Mouse (Mus musculus) heart, postnatal 0 days (tissue): ENCODE results near the gene Hoxc9. TPM values are rescaled to one million over a fixed set of nuclear protein-coding genes. Genes with fewer than 3 reads are reported as not detected.
A peak's percentile ranks its signal among the peaks of the same experiment; 100 is the strongest.

ENCODE experiments used
- ATAC-seq: fragments of 200-750 bp; cut with Nextera tagmentation; 2 replicates; pipeline ENCODE4 v1.8.0; 2017; ENCODE audit warnings: low read depth, moderate number of reproducible peaks, moderate library complexity; ENCODE audit not compliant: insufficient read depth
- DNase-seq: peaks from one replicate; pipeline ENCODE4 v3.0.0-alpha.2; 2016; ENCODE audit warnings: low spot score
- H3K27ac ChIP-seq: fragments of 300-500 bp; sonication (generic); 2 replicates; pipeline ENCODE4 v1.5.1; 2014; ENCODE audit warnings: low read depth, mild to moderate bottlenecking
- H3K27me3 ChIP-seq: fragments of 300-500 bp; sonication (generic); 2 replicates; pipeline ENCODE4 v1.6.1; 2014; ENCODE audit warnings: low read length, mixed read lengths; ENCODE audit not compliant: control insufficient read depth, insufficient read depth
- H3K36me3 ChIP-seq: fragments of 300-500 bp; sonication (generic); replicated peaks from 2 replicates; pipeline ENCODE4 v1.6.1; 2014; ENCODE audit warnings: low read length, mixed read lengths; ENCODE audit not compliant: control insufficient read depth, insufficient read depth
- H3K4me1 ChIP-seq: fragments of 300-500 bp; sonication (generic); 2 replicates; pipeline ENCODE4 v1.6.1; 2014; ENCODE audit warnings: antibody characterized with exemption; ENCODE audit not compliant: control insufficient read depth, insufficient read depth
- H3K4me2 ChIP-seq: fragments of 300-500 bp; sonication (generic); 2 replicates; pipeline ENCODE4 v1.6.1; 2014; ENCODE audit warnings: low read depth, mild to moderate bottlenecking, low read length, moderate library complexity
- H3K4me3 ChIP-seq: fragments of 300-500 bp; sonication (generic); 2 replicates; pipeline ENCODE4 v1.5.1; 2014; ENCODE audit warnings: low read depth, low read length
- H3K9ac ChIP-seq: fragments of 300-500 bp; sonication (generic); replicated peaks from 2 replicates; pipeline ENCODE4 v1.6.1; 2014; ENCODE audit warnings: low read depth, low read length, mixed read lengths
- H3K9me3 ChIP-seq: fragments of 300-500 bp; sonication (generic); replicated peaks from 2 replicates; pipeline ENCODE4 v1.6.1; 2016; ENCODE audit warnings: low read length; ENCODE audit not compliant: control insufficient read depth
- CTCF ChIP-seq: IDR thresholded peaks from 2 replicates; pipeline ENCODE4 v1.5.1; 2016; ENCODE audit warnings: antibody characterized with exemption, control low read depth, low read depth
- EP300 ChIP-seq: IDR thresholded peaks from 2 replicates; pipeline ENCODE4 v1.6.1; 2016; ENCODE audit warnings: antibody characterized with exemption, low read depth
- WGBS: fragments of 180-500 bp; shearing (Covaris S2); extraction: QIAGEN DNeasy Blood & Tissue Kit; methylation state at CpG from one replicate; pipeline ENCODE4 v1.1.7; 2014; 5-methylcytosine and 5-hydroxymethylcytosine counted together
- polyA plus RNA-seq: library from polyadenylated mRNA; unstranded; fragments of >200 nt; fragmentation: Nextera tagmentation; extraction: Ambion mirVana; gene quantifications from 2 replicates; pipeline ENCODE4 v1.2.1, GENCODE M21; 2015
- total RNA-seq: library from RNA; depleted of rRNA; stranded (reverse); fragments of >200 nt; gene quantifications from 2 replicates; pipeline ENCODE4 v1.2.3, GENCODE M21; 2014; ENCODE audit warnings: low replicate concordance

Gene Hoxc9
- total and polyA plus RNA-seq, 2 experiments from 2014 or later, result not detected

DNA sequence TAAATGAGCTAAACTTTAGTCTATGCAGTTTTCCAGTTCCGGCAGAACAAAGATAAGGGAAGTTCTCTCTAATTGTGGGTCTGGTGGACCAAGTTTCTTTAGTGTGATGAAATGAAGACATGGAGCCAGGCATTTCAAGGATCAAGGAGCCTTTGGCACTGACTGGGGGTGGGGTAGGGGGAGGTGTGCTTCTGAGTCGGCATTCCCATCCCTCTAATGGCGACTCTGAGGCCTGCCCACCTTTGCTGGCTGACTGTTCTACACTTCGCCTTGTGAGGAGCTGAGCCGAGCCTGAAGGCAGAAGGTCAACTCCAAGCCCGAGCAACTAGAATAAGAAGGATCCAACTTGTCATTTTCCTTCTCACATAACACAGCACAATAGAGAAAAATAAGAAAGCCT lies 14.5 kb upstream of the Hoxc9 start:
- TF ChIP-seq EP300, result no peak
- TF ChIP-seq CTCF, result no peak
- ATAC-seq, result no peak
- no peak overlapping the region for H3K4me2 ChIP-seq

GRCm38 (mm10) chr15:102962492-102962891 lies 13.7 kb upstream of the Hoxc9 start:
- no peak overlapping the region for H3K4me3 ChIP-seq
- H3K4me1 ChIP-seq, result no peaks in the 10 kb centered on the region
- DNase-seq, result no peak
- peaks cover 98% of the 10 kb centered on the region for H3K27me3 ChIP-seq
- no peak for TF ChIP-seq EP300
- no peak for TF ChIP-seq CTCF
- no peaks in the 10 kb centered on the region for H3K36me3 ChIP-seq
- no peaks in the 10 kb centered on the region for H3K9me3 ChIP-seq
- no peak overlapping the region for H3K9ac ChIP-seq
- H3K27ac ChIP-seq, result no peak overlapping the region
- H3K4me2 ChIP-seq, result no peak overlapping the region
- ATAC-seq, result no peak
- WGBS, result 2% methylated on average over 13 of the region's 13 CpGs

More for the DNA sequence above, 14.5 kb upstream of the Hoxc9 start:
- H3K36me3 ChIP-seq, result no peaks in the 10 kb centered on the region
- H3K4me1 ChIP-seq, result no peaks in the 10 kb centered on the region
- no peak overlapping the region for H3K27ac ChIP-seq
- no peaks in the 10 kb centered on the region for H3K9me3 ChIP-seq
- no peak for DNase-seq
- H3K9ac ChIP-seq, result no peak overlapping the region
- H3K27me3 ChIP-seq, result peaks cover 98% of the 10 kb centered on the region
- no peak overlapping the region for H3K4me3 ChIP-seq
- WGBS, result 3% methylated on average over 6 of the region's 6 CpGs

DNA sequence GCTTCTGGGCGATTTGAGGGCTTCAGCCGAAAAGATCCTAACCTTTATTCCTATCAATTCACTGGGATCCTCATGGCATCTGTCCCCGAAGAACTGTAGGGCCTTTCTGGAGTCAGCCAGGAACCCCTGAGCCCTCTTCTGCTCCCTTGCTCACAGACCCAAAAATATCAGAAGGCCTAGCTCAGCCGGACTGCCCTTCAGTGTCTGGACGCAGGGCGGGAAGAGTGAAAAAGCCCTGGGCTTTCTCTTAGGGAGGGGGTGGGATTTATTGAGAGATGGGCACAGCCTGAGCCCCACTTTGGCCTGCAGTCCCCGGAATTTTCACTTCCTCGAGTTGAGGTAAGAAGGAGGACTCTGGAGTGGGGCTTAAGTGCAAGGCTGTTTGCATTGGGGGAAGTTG lies 13.0 kb upstream of the Hoxc9 start:
- WGBS, result 5% methylated on average over 8 of the region's 8 CpGs
- Histone ChIP-seq H3K9me3 (no peaks in the 10 kb centered on the region), H3K36me3 (no peaks in the 10 kb centered on the region), H3K4me3 (0 out of 2 replicates have a peak overlapping the region, but pooled peaks have one; percentile 1), H3K27ac (no peak overlapping the region), H3K4me2 (no peak overlapping the region), H3K27me3 (peaks cover 98% of the 10 kb centered on the region), H3K4me1 (no peaks in the 10 kb centered on the region), H3K9ac (no peak overlapping the region)
- DNase-seq (no peak), ATAC-seq (no peak)
- no peak for TF ChIP-seq EP300
- TF ChIP-seq CTCF, result no peak

DNA sequence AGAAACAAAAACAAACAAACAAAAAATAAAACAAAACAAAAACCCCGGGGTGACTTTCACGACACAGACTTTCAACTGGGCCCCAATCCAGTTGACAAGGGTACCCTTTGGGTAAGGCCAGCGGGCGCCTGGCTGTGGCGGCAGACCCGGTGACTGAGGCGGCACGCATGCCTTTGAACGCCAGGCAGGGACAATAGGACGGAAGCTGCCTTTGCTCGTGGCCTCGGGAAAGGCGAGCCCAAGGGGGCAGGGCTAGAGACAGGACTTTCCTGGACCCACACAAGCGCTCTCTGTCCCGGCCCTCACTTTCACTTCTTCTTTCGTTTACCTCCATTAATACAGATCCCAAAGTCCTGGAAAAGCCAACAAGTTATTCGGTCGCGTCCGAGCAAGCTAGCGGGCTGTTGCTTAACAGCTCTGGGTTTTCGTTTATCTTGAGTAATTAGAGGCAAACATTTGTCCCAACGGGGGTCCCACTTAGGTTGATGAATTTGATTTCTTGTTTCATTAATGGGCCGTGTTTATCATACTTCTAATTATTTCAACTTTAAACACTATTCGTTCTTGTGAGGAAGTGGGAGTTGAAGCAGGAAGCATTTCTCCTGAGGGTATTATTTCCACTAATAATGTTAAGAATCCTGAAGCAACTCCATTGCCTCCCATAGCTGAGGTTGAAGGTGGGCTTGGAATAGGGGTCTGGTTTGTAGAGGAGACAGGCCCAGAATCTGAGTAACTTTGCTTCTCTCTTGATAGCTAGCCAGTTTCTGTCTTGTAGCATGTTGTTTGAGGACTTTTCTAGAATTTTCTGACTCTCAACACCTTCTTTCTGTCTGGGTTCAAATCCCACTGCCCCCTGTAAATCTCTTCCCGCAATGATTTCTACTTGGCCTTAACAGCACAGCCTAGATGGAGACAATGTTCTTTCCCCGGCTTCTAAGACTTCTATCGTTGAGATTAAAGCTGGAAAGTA lies 12.3 kb upstream of the Hoxc9 start:
- Histone ChIP-seq H3K27me3 (peaks cover 98% of the 10 kb centered on the region), H3K9me3 (no peaks in the 10 kb centered on the region), H3K9ac (no peak overlapping the region), H3K36me3 (no peaks in the 10 kb centered on the region), H3K4me2 (no peak overlapping the region), H3K27ac (no peak overlapping the region), H3K4me1 (no peaks in the 10 kb centered on the region), H3K4me3 (0 out of 2 replicates have a peak overlapping the region, but pooled peaks have one; percentile 1)
- 2% methylated on average over 28 of the region's 28 CpGs for WGBS
- TF ChIP-seq EP300, result no peak
- TF ChIP-seq CTCF, result no peak
- DNase-seq, result no peak
- ATAC-seq, result no peak

DNA sequence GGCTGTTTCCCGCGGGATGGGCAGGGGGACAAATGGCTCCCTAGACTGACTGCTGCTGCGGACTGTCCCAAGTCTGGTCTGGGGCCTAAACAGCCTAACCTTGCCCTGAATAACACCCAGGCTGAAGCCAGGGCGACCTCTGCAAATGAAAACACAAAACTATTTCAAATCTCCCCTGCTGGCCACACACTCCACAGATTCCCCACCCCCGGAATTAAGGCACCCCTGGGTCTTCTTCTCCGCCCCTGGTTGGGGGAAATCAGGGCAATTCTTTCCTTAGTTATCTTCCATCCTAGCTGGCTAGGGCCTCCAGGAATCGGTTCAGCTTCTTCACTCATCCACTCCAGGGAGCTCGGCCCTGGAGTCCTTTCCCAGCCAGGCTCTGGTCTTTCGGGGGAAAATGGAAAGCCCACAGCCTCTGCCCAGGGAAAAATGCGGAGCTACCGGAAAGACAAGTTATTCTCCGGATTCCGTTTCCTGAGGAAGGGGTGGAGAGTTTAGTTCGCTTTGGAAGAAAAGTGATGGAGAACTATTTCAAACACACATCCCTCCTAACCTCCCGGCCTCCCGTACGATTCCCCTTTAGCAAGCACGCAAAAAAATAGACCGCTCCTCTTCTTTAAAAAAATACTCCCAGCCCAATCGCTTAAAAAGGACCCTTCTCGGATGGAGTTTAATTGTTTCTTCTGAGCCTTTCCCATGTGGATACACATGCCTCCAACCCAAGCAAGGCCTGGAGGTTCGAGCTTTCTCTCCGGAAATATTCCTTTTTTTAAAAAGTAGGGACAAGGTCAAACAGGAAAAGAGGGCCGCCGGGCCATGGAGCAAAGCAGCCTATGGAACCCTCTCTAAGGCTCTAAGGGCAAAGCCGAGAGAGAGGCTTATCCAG lies 11.0 kb upstream of the Hoxc9 start:
- H3K4me1 ChIP-seq, result no peaks in the 10 kb centered on the region
- no peak for DNase-seq
- TF ChIP-seq CTCF (no peak), EP300 (no peak)
- no peak overlapping the region for H3K9ac ChIP-seq
- peaks cover 98% of the 10 kb centered on the region for H3K27me3 ChIP-seq
- H3K36me3 ChIP-seq, result no peaks in the 10 kb centered on the region
- ATAC-seq, result no peak
- H3K4me2 ChIP-seq, result no peak overlapping the region
- H3K4me3 ChIP-seq, result no peak overlapping the region
- H3K27ac ChIP-seq, result no peak overlapping the region
- H3K9me3 ChIP-seq, result no peaks in the 10 kb centered on the region
- WGBS, result 6% methylated on average over 26 of the region's 26 CpGs
